Mouse (Mus musculus): Measurements from ENCODE around the gene Pdia5.

The Pdia5 gene

DNA sequence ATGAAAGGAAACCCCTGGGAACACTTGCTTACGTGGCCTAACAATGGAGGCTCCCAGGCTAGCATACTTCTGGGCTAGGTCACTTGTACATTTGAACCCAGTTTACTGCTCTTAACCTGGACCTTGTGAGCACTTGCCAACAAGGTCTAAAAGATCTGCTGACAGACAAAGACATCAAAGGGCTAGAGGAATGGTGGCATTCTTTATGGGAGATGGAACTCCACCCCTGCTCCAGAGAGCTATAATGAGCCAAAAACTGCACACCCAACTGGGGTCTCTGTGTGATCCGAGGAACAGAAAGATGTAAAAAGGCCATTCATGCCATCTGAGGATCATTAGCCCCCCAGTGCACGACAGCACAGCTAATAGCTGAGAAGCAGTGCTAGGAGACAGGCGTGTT, 6.6 kb downstream of the Pdia5 start:
- DNase-seq: no peak

DNA sequence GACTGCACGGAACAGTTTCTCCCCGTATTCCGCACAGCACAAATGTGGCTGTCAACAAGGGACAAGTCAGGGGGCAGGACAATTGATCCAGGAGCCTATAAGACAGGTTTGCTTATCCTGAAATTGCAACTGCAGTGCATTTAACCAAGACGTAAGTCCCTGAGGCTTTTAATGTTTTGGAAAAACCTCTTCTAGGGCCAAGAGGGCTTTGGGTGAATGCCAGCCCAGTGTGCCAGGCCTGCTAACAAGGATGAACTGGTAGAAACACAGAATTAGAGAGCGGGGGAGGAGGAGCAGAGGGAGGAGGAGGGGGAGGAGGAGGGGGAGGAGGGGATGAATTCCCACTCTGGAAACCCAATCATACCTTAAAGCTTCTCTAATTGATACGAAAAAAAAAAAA, 11.4 kb downstream of the Pdia5 start:
- no peak for DNase-seq

DNA sequence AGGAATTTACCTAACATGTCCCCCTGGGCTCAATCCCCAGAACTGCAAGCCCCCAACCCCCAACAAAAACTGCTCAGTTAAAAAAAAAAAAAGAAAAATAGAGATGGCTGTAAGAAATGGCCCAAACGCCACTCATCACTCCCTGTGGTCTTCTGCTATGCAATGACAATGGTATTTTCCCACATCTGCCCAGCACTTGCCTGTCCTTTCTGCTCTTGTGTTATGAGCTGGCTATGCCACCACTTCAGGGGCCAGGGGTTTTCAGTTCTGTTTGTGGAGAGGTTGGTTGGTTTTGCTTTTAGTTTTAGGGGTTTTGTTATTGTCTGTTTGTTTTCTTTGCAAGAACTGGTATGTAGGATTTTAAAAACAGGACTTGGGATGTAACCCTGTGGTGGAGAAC, 13.4 kb downstream of the Pdia5 start:
- no peak for DNase-seq

- DNase-seq: no peak
Measured at GRCm38 (mm10) chr16:35472569-35473275, 18.0 kb downstream of the Pdia5 start.

DNA sequence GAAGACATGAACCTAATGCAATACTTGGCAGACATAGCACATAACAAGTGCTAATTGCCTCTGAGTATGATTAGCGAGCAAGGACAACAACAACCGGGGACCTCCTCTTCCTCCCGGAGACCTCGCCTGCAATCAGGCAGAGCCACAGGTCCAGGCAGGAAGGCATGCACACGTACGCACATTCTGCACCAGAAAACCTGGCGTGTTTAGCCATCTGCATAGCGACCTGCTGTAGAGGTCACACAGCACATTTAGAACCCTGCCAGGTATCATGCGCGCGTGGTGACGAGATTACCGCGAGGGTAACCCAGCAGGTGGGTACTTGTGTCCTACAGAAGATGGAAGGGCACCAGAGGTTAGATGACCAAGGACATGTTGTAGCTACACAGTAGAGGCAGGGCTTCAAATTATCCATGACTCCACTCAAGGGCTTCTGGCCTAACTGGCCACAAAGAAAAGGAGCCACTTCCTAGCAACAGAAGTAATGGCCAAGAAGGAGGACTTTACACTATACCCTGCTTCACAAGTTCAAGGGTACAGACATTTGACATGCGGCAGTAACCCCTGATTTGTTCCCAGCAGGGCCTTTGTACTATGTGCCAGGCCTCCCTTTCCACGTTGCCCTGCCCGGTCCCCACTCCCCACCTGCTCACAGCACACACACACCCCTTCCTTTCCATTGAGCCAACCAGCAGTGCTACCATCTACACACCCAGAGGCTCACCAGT, 18.7 kb downstream of the Pdia5 start:
- no peak for DNase-seq

GRCm38 (mm10) chr16:35470983-35471382, 19.7 kb downstream of the Pdia5 start:
- peak; percentile 32 to 47 for DNase-seq

DNA sequence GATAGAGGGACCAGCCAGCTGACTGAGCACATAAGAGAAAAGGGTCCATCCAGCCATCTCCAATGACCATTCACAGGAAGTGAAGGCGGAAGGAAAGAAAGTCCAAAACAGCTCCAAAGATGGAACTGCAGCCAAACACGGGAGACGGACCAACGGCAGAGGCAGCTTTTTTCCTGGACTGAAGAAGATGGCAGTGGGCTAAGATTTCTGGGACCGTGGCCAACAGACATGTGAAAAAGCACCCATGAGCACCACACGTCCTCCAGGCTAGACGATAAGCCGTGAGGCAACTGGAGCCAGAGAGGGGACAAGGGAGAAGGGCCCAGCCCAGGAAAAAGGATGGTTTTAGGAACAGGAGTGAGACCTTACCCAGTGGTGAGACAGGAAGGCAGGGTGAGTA, 20.6 kb downstream of the Pdia5 start:
- DNase-seq: peak in 1 of 2 experiments; percentile 19

DNA sequence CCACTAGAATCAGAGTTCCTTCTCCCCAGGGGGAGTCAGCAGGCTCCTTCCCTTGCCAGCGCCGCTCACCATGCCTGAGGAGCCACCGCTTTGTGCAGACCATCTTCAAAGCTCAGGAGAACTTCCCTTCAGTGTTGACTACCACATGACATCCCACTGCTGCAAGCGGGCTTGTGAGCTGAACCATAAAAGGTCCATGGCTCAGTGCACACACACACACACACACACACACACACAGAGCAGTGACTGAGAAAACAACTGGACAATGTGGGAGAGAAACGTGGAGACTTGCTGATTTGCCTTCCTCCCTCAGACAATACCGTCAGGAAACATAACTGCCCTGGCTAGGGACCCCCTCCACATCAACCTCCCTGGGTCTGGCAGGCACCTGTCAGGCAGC, 21.7 kb downstream of the Pdia5 start:
- peak in 1 of 2 experiments; percentile 31 for DNase-seq

- DNase-seq: no peak
Measured at GRCm38 (mm10) chr16:35467044-35467443, 23.6 kb downstream of the Pdia5 start.

- DNase-seq: peak; percentile 48 to 51
Measured at GRCm38 (mm10) chr16:35465808-35466351, 24.8 kb downstream of the Pdia5 start.

- DNase-seq: no peak
Measured at GRCm38 (mm10) chr16:35464686-35465308, 25.9 kb downstream of the Pdia5 start.

- no peak for DNase-seq
Measured at GRCm38 (mm10) chr16:35463708-35464107, 27.0 kb downstream of the Pdia5 start.

GRCm38 (mm10) chr16:35462955-35463354, 27.7 kb downstream of the Pdia5 start:
- DNase-seq: no peak

- DNase-seq: no peak
Measured at GRCm38 (mm10) chr16:35459584-35459983, 31.1 kb downstream of the Pdia5 start.

DNA sequence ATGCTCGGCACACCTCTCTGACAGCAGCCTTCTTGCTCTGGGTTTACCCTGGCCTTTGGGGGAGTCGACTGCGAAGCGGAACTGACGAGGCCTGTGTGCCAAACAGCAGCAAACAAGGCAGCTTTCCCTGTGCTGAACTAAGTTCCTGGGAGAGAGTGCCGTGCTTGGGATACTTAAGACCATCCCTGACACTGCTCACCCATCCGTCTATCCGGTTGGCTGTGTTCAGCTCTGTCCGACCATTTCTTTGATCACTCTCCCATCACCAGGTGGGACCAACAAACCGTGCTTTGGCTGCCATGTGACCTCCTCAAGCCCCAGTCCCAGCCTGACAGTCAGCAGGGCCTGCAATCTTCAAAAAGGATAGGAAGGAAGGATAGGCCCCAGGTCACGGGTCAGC, 32.4 kb downstream of the Pdia5 start:
- no peak for DNase-seq

DNA sequence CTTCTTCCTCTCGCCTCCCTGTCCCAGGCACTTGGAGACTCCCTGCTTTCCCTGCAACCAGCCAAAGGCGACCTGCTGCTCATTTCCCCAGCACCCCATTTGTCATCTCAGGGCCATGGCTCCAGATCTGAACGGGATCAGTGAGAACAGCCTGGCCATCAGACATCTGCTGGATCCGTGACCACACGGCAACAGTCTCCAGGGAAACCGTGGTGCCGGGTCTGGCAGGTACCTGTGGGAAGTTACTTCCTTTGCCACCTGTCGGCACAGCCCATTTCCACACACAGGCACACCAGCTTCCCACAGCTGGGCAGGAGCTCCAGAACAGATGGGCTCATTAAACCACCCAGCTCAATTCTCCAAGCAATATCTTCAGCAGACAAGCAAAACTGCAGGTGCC, 33.2 kb downstream of the Pdia5 start:
- no peak for DNase-seq

DNA sequence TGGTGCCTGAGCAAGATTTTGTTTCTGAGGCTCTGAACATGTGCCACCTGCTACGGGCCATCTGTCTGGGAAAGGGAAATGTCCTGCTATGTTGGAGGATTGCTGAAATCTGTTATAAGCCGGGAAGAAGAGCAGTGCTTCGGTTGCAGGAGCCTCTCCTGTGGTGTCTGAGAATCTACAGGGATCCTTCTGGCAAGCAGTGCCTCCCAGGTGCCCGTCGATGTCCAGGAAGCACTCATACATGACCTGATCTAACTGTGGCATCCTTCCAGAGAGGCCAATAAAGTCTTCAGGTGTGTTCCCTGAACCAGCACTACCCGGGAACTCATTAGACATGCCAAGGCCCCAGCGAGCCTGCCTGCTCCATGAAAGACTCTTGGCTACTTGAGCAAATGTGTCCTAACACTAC, 33.7 kb downstream of the Pdia5 start:
- DNase-seq: peak; percentile 13 to 15

DNA sequence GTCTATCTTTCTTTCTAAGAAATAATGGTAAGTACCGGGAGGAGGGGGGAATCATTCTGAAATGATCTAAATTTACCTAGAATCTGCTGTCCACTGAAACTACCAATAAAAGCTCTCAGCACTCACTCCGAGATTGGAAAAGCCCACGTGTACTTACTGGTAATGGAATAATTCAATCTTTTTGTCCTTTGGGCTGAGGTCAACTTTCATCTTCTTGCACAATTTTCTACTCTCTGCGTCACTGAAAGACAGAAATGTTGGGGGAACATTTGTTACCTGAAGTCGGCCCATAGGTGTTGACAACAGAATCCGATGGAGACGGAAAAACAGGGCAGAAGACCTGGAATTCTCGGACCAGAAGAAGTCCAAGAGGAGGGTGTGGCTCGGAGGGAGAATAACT, 34.4 kb downstream of the Pdia5 start:
- no peak for DNase-seq

DNA sequence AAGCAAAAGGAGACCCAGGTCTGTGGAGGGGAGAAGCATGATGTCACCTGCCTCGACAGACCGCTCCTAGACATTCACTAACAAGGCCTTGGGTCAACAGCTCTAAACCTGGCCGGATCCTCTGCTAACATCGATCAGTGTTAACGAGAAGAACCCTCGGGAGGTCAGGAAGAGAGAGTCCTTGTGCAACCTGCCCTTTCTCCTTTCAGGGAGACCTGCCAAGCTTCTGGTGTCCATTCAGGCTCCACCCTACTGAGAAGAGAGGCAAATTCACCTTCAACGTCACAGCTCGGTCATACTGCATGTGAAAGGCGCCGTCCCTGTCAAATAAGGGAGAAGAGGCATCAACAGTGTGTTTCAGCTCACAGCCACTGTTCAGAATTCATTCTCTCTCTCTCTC, 34.9 kb downstream of the Pdia5 start:
- DNase-seq: peak; percentile 36 to 42

GRCm38 (mm10) chr16:35450018-35450630, 40.5 kb downstream of the Pdia5 start:
- no peak for DNase-seq

GRCm38 (mm10) chr16:35442026-35442415, 48.7 kb downstream of the Pdia5 start:
- no peak for DNase-seq

DNA sequence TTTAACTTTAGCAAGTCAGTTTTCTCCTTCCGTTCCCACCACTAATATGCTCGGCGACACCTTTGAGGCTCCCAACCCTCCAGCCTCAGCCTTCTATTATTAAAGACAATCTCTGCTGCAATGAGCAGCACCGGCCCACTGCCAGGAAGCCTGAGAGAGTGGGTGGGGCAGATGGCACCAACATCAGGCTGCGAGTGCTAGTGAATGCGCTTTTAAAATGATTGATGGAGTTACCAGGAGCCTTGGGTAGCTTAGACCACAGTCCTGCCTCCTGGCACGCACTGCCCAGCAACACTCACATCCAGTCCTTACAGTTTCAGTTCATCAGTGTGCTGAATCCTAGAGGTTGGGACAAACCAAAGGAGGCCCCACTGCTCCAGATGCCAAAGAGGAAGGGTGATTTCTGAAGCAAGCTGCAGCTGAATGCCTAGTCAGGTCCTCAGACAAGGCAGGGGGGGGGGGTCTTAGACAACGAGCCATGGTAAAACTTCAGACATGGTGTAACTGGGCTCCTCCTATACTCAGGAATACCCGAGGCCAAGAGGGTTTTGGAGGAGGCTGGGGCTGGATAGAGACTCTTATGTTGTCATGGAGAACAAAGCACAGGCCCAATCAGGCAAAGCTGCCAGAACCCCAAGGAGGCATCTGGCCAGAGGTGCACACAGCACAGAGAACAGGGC, 49.2 kb downstream of the Pdia5 start:
- DNase-seq: no peak

GRCm38 (mm10) chr16:35439046-35439445, 51.6 kb downstream of the Pdia5 start:
- no peak for DNase-seq

Measured in kidney, adult 8-10 months (tissue).